Mouse (Mus musculus): ENCODE results near the gene Fyn. TPM values are rescaled to one million over a fixed set of nuclear protein-coding genes. Genes with fewer than 3 reads are reported as not detected.

Gene Fyn
- polyA plus RNA-seq, 1 experiment: 107 TPM

DNA sequence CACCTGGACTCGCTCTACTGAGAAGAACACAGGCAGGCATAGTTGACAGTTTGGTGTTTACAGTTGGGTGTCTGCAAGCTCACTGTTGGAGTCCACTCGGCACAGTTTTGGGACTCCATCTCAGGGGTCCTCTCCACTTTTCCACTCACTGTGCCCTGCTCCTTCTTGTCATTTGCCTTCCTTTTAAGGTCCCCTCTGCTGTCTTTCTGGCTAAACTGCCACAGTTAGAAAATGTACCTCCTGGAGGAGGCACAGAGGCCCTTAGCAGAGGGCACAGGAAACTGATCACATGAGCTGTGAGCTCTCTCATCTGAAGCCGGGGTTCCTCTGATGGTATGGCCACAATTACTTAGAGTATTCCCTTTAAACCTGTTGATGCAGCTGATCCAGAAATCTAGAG lies 120.3 kb downstream of the Fyn start:
- H3K4me3 ChIP-seq (ENCODE audit: insufficient read depth, low read length): no peak overlapping the region
- no peak for TF ChIP-seq POLR2A (IDR thresholded peaks at IDR 0.05; ENCODE audit: extremely low read depth, insufficient read depth, low read length)
- TF ChIP-seq CTCF (IDR thresholded peaks at IDR 0.05; ENCODE audit: extremely low read depth, insufficient read depth, low read length): no peak
- H3K4me1 ChIP-seq (ENCODE audit: control insufficient read depth, insufficient read depth, low read length): peaks cover 2% of the 10 kb centered on the region
- H3K27ac ChIP-seq (ENCODE audit: insufficient read depth, low read length): no peak overlapping the region

- H3K27ac ChIP-seq (ENCODE audit: insufficient read depth, low read length): no peak overlapping the region
- TF ChIP-seq CTCF (IDR thresholded peaks at IDR 0.05; ENCODE audit: extremely low read depth, insufficient read depth, low read length): no peak
- TF ChIP-seq POLR2A (IDR thresholded peaks at IDR 0.05; ENCODE audit: extremely low read depth, insufficient read depth, low read length): no peak
- H3K4me1 ChIP-seq (ENCODE audit: control insufficient read depth, insufficient read depth, low read length): no peaks in the 10 kb centered on the region; the same call in 1 of the 2 replicates
Observed at GRCm38 (mm10) chr10:39490349-39491121, 121.9 kb downstream of the Fyn start.

DNA sequence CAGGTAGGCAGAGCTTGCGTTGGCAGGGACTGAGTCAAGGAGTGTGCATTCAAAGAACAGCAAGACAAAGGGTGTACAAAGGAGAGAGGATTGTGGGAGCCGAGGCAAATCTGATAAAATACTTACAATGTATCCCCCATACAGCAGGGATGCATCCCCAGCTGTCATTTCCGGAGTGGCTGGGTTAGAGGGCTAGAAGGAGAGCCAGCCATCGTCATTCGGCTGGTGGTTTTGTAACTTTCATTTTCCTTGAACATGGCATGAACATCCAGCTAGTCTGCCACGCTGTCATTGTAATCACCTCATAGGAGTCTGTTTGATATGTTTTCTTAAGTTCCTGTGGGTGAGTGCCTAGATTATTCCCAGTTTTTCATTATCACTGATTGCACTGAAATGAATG lies 123.5 kb downstream of the Fyn start:
- TF ChIP-seq POLR2A (IDR thresholded peaks at IDR 0.05; ENCODE audit: extremely low read depth, insufficient read depth, low read length): no peak
- TF ChIP-seq CTCF (IDR thresholded peaks at IDR 0.05; ENCODE audit: extremely low read depth, insufficient read depth, low read length): no peak
- no peak overlapping the region for H3K27ac ChIP-seq (ENCODE audit: insufficient read depth, low read length)

More at GRCm38 (mm10) chr10:39490349-39491121, 121.9 kb downstream of the Fyn start:
- no peak overlapping the region for H3K4me3 ChIP-seq (ENCODE audit: insufficient read depth, low read length)

DNA sequence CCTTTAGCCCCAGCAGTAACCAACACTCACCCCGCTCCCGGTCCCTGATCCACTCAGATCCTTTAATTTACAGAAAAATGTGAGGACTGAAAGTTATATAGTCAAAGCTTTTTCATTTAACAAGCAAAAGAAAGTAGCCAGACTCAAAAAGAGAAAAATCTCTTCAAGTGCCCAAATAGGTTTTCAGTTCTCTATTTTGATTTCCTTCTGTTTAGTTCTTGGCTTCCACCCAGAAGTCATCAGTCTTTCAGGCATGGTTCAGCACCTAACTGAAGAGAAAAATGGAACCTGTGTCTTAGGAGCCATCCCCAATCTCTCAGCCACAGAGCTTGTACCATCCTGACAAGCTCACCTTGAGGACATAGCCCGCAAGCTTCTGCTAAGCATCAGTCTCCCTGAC lies 124.4 kb downstream of the Fyn start:
- no peak overlapping the region for H3K27ac ChIP-seq (ENCODE audit: insufficient read depth, low read length)
- H3K4me3 ChIP-seq (ENCODE audit: insufficient read depth, low read length): no peak overlapping the region
- TF ChIP-seq CTCF (IDR thresholded peaks at IDR 0.05; ENCODE audit: extremely low read depth, insufficient read depth, low read length): no peak
- TF ChIP-seq POLR2A (IDR thresholded peaks at IDR 0.05; ENCODE audit: extremely low read depth, insufficient read depth, low read length): no peak
- peaks cover 4% of the 10 kb centered on the region for H3K4me1 ChIP-seq (ENCODE audit: control insufficient read depth, insufficient read depth, low read length)

More for the DNA sequence above, 123.5 kb downstream of the Fyn start:
- Histone ChIP-seq H3K4me3 (ENCODE audit: insufficient read depth, low read length) (no peak overlapping the region), H3K4me1 (ENCODE audit: control insufficient read depth, insufficient read depth, low read length) (no peaks in the 10 kb centered on the region; the same call in 1 of the 2 replicates)

DNA sequence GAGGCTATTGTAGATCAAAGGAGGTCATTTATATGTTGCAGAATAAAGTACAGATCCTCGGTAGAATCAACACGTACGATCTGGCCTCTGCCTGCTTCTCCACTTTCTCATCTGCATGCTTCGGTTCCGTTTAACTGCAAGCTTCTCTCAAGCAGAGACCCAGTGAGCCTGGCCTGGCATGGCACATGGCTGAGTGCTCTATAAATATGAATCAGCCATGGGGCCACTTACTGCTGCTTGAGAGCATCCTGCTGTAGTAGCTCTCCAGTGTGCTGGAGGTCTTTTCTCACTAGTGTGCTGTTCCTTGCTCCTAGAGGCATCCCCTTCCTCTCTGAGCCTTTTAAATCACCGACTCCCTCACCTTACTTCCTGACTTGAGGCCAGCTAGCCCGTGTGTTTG lies 130.0 kb downstream of the Fyn start:
- Histone ChIP-seq H3K4me3 (ENCODE audit: insufficient read depth, low read length) (no peak overlapping the region), H3K4me1 (ENCODE audit: control insufficient read depth, insufficient read depth, low read length) (peaks cover 15% of the 10 kb centered on the region), H3K27ac (ENCODE audit: insufficient read depth, low read length) (no peak overlapping the region)
- TF ChIP-seq POLR2A (IDR thresholded peaks at IDR 0.05; ENCODE audit: extremely low read depth, insufficient read depth, low read length): no peak
- no peak for TF ChIP-seq CTCF (IDR thresholded peaks at IDR 0.05; ENCODE audit: extremely low read depth, insufficient read depth, low read length)

DNA sequence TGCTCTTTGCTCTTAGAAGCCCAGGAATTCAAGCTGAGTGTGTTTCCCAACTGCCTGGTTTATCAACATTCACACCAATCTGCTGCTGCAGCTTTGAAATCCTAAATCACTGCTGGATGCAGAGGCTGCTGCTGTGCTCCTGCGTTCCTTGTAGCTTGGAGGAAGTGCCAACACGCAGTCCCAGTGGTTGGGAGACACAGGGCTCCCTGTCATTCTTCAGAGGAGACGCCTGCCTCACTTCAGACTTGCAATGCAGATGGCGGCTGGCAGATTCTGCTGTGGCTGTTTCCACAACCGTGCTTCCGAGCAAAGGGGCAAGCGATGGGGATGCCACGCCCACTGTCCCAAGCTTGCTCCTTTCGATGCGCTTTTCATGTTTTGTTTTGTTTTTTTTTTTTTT lies 132.9 kb downstream of the Fyn start:
- Histone ChIP-seq H3K27ac (ENCODE audit: insufficient read depth, low read length) (no peak overlapping the region), H3K4me3 (ENCODE audit: insufficient read depth, low read length) (no peak overlapping the region), H3K4me1 (ENCODE audit: control insufficient read depth, insufficient read depth, low read length) (peaks cover 28% of the 10 kb centered on the region)
- TF ChIP-seq CTCF (IDR thresholded peaks at IDR 0.05; ENCODE audit: extremely low read depth, insufficient read depth, low read length): no peak
- TF ChIP-seq POLR2A (IDR thresholded peaks at IDR 0.05; ENCODE audit: extremely low read depth, insufficient read depth, low read length): no peak

GRCm38 (mm10) chr10:39501977-39502706 lies 133.5 kb downstream of the Fyn start:
- no peak overlapping the region for H3K27ac ChIP-seq (ENCODE audit: insufficient read depth, low read length)
- TF ChIP-seq CTCF (IDR thresholded peaks at IDR 0.05; ENCODE audit: extremely low read depth, insufficient read depth, low read length): no peak
- TF ChIP-seq POLR2A (IDR thresholded peaks at IDR 0.05; ENCODE audit: extremely low read depth, insufficient read depth, low read length): no peak
- H3K4me1 ChIP-seq (ENCODE audit: control insufficient read depth, insufficient read depth, low read length): peaks cover 30% of the 10 kb centered on the region
- H3K4me3 ChIP-seq (ENCODE audit: insufficient read depth, low read length): no peak overlapping the region

DNA sequence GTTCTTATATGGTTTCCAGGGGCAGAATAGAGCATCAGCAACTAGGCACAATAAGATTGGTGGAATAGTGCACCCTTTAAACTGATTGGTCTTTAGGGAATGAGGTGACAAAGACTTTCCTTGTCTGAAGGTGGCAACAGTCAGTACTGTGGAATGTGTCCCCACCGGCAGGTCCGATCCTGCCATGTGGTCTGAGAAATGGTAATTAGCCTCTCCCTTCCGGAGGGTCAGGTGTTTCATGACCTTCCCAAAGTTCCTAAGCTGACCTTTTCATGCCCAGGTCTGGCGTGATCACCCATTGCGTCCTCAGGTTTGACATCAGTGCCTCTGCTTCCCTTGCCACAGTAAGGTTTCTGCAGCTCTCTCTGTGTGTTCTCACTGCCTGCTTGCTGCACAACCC lies 134.7 kb downstream of the Fyn start:
- TF ChIP-seq POLR2A (IDR thresholded peaks at IDR 0.05; ENCODE audit: extremely low read depth, insufficient read depth, low read length) (no peak), CTCF (IDR thresholded peaks at IDR 0.05; ENCODE audit: extremely low read depth, insufficient read depth, low read length) (no peak)
- H3K4me3 ChIP-seq (ENCODE audit: insufficient read depth, low read length): no peak overlapping the region
- H3K4me1 ChIP-seq (ENCODE audit: control insufficient read depth, insufficient read depth, low read length): peaks cover 23% of the 10 kb centered on the region
- H3K27ac ChIP-seq (ENCODE audit: insufficient read depth, low read length): no peak overlapping the region

GRCm38 (mm10) chr10:39505007-39505406 lies 136.4 kb downstream of the Fyn start:
- no peak overlapping the region for H3K27ac ChIP-seq (ENCODE audit: insufficient read depth, low read length)
- no peak for TF ChIP-seq CTCF (IDR thresholded peaks at IDR 0.05; ENCODE audit: extremely low read depth, insufficient read depth, low read length)
- no peak for TF ChIP-seq POLR2A (IDR thresholded peaks at IDR 0.05; ENCODE audit: extremely low read depth, insufficient read depth, low read length)
- peaks cover 16% of the 10 kb centered on the region for H3K4me1 ChIP-seq (ENCODE audit: control insufficient read depth, insufficient read depth, low read length)

GRCm38 (mm10) chr10:39505621-39506020 lies 137.0 kb downstream of the Fyn start:
- H3K4me3 ChIP-seq (ENCODE audit: insufficient read depth, low read length): no peak overlapping the region
- TF ChIP-seq POLR2A (IDR thresholded peaks at IDR 0.05; ENCODE audit: extremely low read depth, insufficient read depth, low read length) (no peak), CTCF (IDR thresholded peaks at IDR 0.05; ENCODE audit: extremely low read depth, insufficient read depth, low read length) (no peak)
- no peak overlapping the region for H3K27ac ChIP-seq (ENCODE audit: insufficient read depth, low read length)
- H3K4me1 ChIP-seq (ENCODE audit: control insufficient read depth, insufficient read depth, low read length): peaks cover 20% of the 10 kb centered on the region

More at GRCm38 (mm10) chr10:39505007-39505406, 136.4 kb downstream of the Fyn start:
- no peak overlapping the region for H3K4me3 ChIP-seq (ENCODE audit: insufficient read depth, low read length)

All from cortical plate, adult 2 months (tissue).